Mouse (Mus musculus): ENCODE measurements around the gene Cyp2d11. TPM values are rescaled to one million over a fixed set of nuclear protein-coding genes. Genes with fewer than 3 reads are reported as not detected.

Gene Cyp2d11
- polyA plus RNA-seq, 1 experiment from 2014 or later, result not detected

DNA sequence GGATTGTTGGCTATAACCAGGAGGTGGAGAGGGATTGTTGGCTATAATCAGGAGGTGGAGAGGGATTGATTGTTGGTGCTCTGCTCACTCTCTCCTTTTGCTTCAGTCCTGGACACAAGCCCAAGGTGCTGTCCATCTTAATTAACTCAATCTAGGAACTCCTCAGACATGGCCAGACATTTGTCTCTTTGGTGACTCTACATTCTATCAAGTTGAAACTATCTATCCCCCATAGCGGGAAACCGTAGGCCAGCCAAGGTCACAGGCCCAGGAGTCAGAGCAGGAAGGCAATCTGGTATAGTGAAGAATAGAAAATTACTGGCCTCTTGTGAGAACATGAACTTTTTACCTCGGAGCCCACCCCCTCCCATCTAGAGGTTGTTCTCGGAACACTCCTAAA lies 31.6 kb downstream of the Cyp2d11 start:
- Histone ChIP-seq H3K4me3 (no peak overlapping the region), H3K4me1 (no peaks in the 10 kb centered on the region), H3K27ac (replicated peaks) (no peak overlapping the region), H3K9ac (replicated peaks) (no peak overlapping the region), H3K4me2 (replicated peaks) (no peak overlapping the region), H3K9me3 (no peaks in the 10 kb centered on the region), H3K27me3 (no peaks in the 10 kb centered on the region), H3K36me3 (no peaks in the 10 kb centered on the region)
- WGBS, result 95% methylated on average over 4 of the region's 4 CpGs
- no peak for ATAC-seq (ENCODE audit: low FRiP score, low read depth)

DNA sequence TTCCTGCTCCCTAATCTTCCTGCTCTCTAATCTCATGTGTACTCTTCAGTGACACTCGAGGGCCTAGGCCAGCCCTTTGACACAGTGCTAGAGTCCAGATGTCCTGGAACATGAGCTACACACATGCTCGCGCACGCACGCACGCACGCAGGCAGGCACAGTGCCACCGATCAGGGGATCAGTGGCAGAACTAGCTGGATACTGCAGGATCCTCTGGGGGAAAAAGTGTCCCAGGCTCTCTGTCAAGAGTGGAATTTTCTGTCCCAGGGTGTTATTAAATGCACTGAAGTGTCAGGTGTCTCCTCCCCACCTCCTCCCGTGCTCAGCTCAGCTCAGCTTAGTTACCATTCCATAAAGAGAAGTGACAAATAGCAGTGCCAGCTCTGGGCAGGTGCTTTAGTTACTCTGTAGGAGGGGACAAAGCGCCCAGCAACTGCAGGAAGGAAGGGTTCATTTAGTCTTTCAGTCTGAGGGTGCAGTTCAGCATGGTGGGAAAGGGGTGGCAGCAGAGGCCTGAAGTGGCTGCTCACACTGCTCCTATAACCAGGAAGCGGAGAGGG lies 32.3 kb downstream of the Cyp2d11 start:
- Histone ChIP-seq H3K36me3 (no peaks in the 10 kb centered on the region), H3K4me3 (no peak overlapping the region), H3K4me1 (no peaks in the 10 kb centered on the region), H3K9me3 (no peaks in the 10 kb centered on the region), H3K9ac (replicated peaks) (no peak overlapping the region), H3K4me2 (replicated peaks) (no peak overlapping the region), H3K27me3 (no peaks in the 10 kb centered on the region), H3K27ac (replicated peaks) (no peak overlapping the region)
- WGBS, result 75% methylated on average over 11 of the region's 11 CpGs
- ATAC-seq (ENCODE audit: low FRiP score, low read depth), result no peak

DNA sequence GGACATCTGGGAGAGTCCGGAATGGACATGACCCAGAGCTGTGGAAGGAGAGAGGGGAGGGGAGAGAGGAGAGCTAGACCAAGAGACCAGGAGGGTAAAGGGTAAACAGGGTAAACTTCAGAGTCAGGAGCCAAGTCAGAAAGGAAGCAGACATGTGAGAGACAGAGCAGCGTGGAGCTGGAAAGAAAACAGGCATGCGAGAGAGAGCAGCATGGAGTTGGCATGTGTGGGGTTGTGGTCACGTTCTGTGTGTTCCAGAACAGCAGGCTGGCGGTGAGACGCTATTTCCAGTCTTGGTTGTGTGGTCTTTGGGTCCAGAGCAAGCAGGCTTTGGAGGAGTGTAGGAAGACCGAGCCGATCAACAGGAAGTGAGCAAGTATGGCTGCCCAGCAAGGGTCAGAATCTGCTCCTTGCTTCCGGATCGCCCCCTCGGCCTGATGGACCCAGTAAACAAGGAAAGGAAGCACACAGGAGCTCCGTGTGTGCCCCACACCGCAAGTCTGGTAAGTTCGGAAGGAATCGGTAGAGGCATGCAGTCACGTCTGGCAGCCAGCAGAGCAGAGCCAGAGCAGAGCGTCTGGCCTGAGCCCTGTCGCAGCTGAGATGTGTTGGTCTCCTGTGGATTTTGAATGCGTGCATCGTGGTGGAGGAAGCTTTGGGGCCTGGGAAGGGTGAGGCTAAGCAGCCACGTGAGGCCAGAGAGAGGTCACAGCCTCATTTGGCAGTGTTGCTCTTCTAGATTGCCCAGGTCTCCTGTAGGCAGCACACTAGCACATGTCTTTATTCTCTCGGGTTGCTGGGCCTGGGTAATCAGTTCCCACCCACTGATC lies 35.2 kb downstream of the Cyp2d11 start:
- no peak overlapping the region for H3K27ac ChIP-seq (replicated peaks)
- 70% methylated on average over 22 of the region's 22 CpGs for WGBS
- no peak for ATAC-seq (ENCODE audit: low FRiP score, low read depth)

DNA sequence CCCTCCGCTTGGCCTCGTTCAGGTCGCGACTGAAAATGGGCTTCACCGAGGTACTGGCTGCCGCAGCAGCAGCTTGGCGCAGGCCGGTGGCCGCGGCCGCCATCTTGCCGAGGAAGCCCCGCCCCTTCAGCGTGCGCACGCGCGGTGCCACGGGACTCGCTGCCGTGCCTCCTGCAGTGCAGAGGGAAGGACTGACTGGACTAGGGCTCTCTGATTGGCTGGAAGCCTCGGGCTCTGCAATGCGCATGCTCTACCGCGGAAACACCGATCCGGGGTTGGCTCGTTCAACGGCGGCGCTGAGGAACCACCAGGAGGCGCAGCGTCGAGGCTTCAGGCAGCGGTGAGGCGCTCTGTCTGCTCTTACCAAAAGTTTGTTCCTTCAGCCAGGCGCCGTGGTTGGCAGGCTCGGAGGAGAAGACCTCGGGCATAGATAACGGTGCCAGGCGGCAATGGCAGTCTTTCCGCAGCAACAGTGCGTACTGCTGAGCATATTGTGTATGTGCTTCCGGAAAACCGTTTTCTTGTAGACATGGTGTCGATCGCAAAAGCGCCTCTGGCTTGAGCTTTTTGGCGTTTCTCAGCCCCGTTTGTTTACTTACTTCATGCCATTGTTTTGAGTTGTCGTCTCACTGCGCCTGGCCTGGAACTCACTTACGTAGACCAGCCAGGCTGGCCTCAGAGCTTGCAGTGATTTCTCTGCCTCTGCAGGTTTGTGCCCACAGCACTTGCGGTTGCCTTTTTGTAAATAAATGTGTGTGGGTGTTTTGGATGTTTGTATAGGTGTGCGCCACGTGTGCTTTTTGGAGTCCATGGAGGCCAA lies 39.5 kb downstream of the Cyp2d11 start, which contains the start of gene Ndufa6:
Ndufa6 (minus strand) TSS at position 197 of the 820 bp plus-strand sequence.
- Histone ChIP-seq H3K27me3 (no peaks in the 10 kb centered on the region), H3K9me3 (no peaks in the 10 kb centered on the region), H3K4me2 (replicated peaks) (peak within 1 kb of the TSS; percentile 72), H3K4me3 (peak within 1 kb of the TSS; percentile 84), H3K27ac (replicated peaks) (peak within 1 kb of the TSS; percentile 83), H3K9ac (replicated peaks) (peak within 1 kb of the TSS; percentile 86), H3K4me1 (peaks cover 21% of the 10 kb centered on the region), H3K36me3 (peaks cover 18% of the 10 kb centered on the region)
- WGBS, result 2% methylated on average over 57 of the region's 57 CpGs
- ATAC-seq (ENCODE audit: low FRiP score, low read depth), result peak; percentile 99

More for the DNA sequence above, 35.2 kb downstream of the Cyp2d11 start:
- Histone ChIP-seq H3K9ac (replicated peaks) (no peak overlapping the region; the same call in 1 of the 2 replicates), H3K4me3 (no peak overlapping the region), H3K4me1 (peaks cover 6% of the 10 kb centered on the region; the same call in 1 of the 2 replicates), H3K27me3 (no peaks in the 10 kb centered on the region), H3K9me3 (no peaks in the 10 kb centered on the region), H3K36me3 (no peaks in the 10 kb centered on the region), H3K4me2 (replicated peaks) (no peak overlapping the region)

- H3K4me2 ChIP-seq (replicated peaks), result peak overlapping the region; percentile 72
- WGBS, result under 1% methylated on average over 23 of the region's 23 CpGs
- no peaks in the 10 kb centered on the region for H3K9me3 ChIP-seq
- H3K4me1 ChIP-seq, result peaks cover 21% of the 10 kb centered on the region
- peak overlapping the region; percentile 83 for H3K27ac ChIP-seq (replicated peaks)
- H3K36me3 ChIP-seq, result peaks cover 24% of the 10 kb centered on the region
- ATAC-seq (ENCODE audit: low FRiP score, low read depth), result peak; percentile 72
- peak overlapping the region; percentile 84 for H3K4me3 ChIP-seq
- no peaks in the 10 kb centered on the region for H3K27me3 ChIP-seq
- H3K9ac ChIP-seq (replicated peaks), result peak overlapping the region; percentile 86
These were observed 40.1 kb downstream of the Cyp2d11 start for GRCm38 (mm10) chr15:82353745-82354113.

DNA sequence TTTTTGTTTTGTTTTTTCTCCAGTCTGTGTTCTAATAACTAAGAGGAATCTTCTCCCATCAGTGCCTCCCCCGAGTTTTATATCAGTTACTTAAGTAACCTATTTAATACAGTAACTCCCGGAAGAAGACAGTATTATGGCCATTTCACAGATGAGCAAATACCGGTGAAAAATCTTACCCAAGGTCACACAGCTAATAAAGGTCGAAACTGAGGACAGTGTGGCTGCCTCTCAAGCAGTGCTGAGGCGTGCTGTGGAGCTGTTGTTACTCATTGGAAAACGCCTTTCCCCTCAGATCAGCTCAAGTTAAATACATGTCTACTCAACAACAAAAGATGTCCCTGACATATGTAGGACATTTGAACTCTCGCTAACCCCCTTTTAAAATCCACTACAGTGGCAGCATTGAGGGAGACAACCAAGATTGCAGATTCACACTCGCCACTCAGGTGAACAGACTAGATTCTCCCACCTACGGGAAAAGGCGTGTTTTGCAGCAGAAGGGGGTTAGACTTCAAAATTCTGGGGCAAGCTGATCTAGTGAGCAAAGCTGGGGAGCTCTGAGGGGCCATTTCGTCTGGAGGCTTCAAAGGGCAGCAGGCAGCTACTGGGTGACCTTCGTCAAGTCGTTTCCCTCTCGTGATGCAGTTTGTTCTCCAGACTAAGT lies 40.6 kb downstream of the Cyp2d11 start:
- H3K27me3 ChIP-seq, result no peaks in the 10 kb centered on the region
- H3K27ac ChIP-seq (replicated peaks), result peak overlapping the region; percentile 83; the same call in 1 of the 2 replicates
- H3K9ac ChIP-seq (replicated peaks), result peak overlapping the region; percentile 86
- ATAC-seq (ENCODE audit: low FRiP score, low read depth), result no peak
- peak overlapping the region; percentile 84 for H3K4me3 ChIP-seq
- peak overlapping the region; percentile 72 for H3K4me2 ChIP-seq (replicated peaks)
- H3K9me3 ChIP-seq, result no peaks in the 10 kb centered on the region
- H3K4me1 ChIP-seq, result peaks cover 21% of the 10 kb centered on the region
- WGBS, result 35% methylated on average over 14 of the region's 14 CpGs
- H3K36me3 ChIP-seq, result peaks cover 30% of the 10 kb centered on the region

GRCm38 (mm10) chr15:82351480-82351879 lies 42.3 kb downstream of the Cyp2d11 start:
- no peak for ATAC-seq (ENCODE audit: low FRiP score, low read depth)
- Histone ChIP-seq H3K36me3 (peaks cover 38% of the 10 kb centered on the region), H3K9ac (replicated peaks) (0 out of 2 replicates have a peak overlapping the region, but pooled peaks have one; percentile 31), H3K4me1 (peaks cover 34% of the 10 kb centered on the region), H3K9me3 (no peaks in the 10 kb centered on the region), H3K4me2 (replicated peaks) (no peak overlapping the region), H3K27me3 (no peaks in the 10 kb centered on the region), H3K27ac (replicated peaks) (no peak overlapping the region), H3K4me3 (no peak overlapping the region)
- WGBS, result 86% methylated on average over 3 of the region's 3 CpGs

- Histone ChIP-seq H3K4me3 (no peak overlapping the region), H3K4me1 (peaks cover 34% of the 10 kb centered on the region), H3K27ac (replicated peaks) (no peak overlapping the region), H3K36me3 (peaks cover 38% of the 10 kb centered on the region), H3K27me3 (no peaks in the 10 kb centered on the region), H3K9ac (replicated peaks) (no peak overlapping the region), H3K4me2 (replicated peaks) (no peak overlapping the region), H3K9me3 (no peaks in the 10 kb centered on the region)
- no peak for ATAC-seq (ENCODE audit: low FRiP score, low read depth)
- 93% methylated on average over 4 of the region's 4 CpGs for WGBS
These were observed 43.5 kb downstream of the Cyp2d11 start for GRCm38 (mm10) chr15:82350349-82350748.

- no peaks in the 10 kb centered on the region for H3K9me3 ChIP-seq
- no peak overlapping the region for H3K9ac ChIP-seq (replicated peaks)
- H3K27ac ChIP-seq (replicated peaks), result no peak overlapping the region
- peaks cover 29% of the 10 kb centered on the region for H3K4me1 ChIP-seq
- ATAC-seq (ENCODE audit: low FRiP score, low read depth), result no peak
- H3K4me2 ChIP-seq (replicated peaks), result no peak overlapping the region
- 94% methylated on average over 2 of the region's 2 CpGs for WGBS
- H3K4me3 ChIP-seq, result no peak overlapping the region
- H3K36me3 ChIP-seq, result peaks cover 38% of the 10 kb centered on the region
- H3K27me3 ChIP-seq, result no peaks in the 10 kb centered on the region
These were observed 44.9 kb downstream of the Cyp2d11 start for GRCm38 (mm10) chr15:82348999-82349341.

GRCm38 (mm10) chr15:82348258-82348998 lies 45.4 kb downstream of the Cyp2d11 start:
- no peak overlapping the region for H3K9ac ChIP-seq (replicated peaks)
- H3K36me3 ChIP-seq, result peaks cover 38% of the 10 kb centered on the region
- H3K4me3 ChIP-seq, result no peak overlapping the region
- H3K27me3 ChIP-seq, result no peaks in the 10 kb centered on the region
- H3K9me3 ChIP-seq, result no peaks in the 10 kb centered on the region
- H3K4me1 ChIP-seq, result peaks cover 27% of the 10 kb centered on the region
- ATAC-seq (ENCODE audit: low FRiP score, low read depth), result no peak
- H3K4me2 ChIP-seq (replicated peaks), result no peak overlapping the region
- no peak overlapping the region for H3K27ac ChIP-seq (replicated peaks)
- WGBS, result 87% methylated on average over 8 of the region's 8 CpGs

GRCm38 (mm10) chr15:82347852-82348251 lies 46.0 kb downstream of the Cyp2d11 start:
- H3K4me1 ChIP-seq, result peaks cover 22% of the 10 kb centered on the region
- H3K36me3 ChIP-seq, result peaks cover 38% of the 10 kb centered on the region
- H3K4me2 ChIP-seq (replicated peaks), result peak overlapping the region; percentile 89; the same call in 1 of the 2 replicates
- H3K9ac ChIP-seq (replicated peaks), result no peak overlapping the region
- H3K27me3 ChIP-seq, result no peaks in the 10 kb centered on the region
- H3K9me3 ChIP-seq, result no peaks in the 10 kb centered on the region
- H3K27ac ChIP-seq (replicated peaks), result no peak overlapping the region
- whole genome bisulfite sequencing, result 90% methylated on average over 12 of the region's 12 CpGs
- ATAC-seq (ENCODE audit: low FRiP score, low read depth), result no peak
- no peak overlapping the region for H3K4me3 ChIP-seq
